Mouse (Mus musculus): ENCODE results near the gene Slc12a1.

The Slc12a1 gene

DNA sequence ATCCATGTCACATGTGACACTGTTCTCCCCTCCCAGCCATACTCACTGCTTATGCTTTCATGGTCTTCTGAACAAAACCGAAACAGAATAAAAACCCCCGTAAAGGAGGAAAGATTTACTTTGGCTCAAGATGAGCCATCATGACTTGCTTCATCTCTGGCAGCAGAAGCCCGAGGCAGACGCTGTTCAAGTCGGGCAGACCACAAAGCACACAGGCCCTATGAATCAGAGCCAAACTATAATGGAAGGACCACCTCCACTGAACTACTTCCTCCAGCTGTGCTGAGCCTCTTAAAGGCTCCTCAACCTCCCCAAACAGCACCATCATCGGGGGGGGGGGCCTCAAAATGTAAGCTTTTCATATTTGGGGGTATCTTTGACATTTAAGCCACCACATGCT, 65.0 kb downstream of the Slc12a1 start:
- Histone ChIP-seq H3K36me3 (ENCODE audit: insufficient read depth, low read length) (no peaks in the 10 kb centered on the region), H3K4me3 (replicated peaks; ENCODE audit: low read length) (no peak overlapping the region), H3K9me3 (ENCODE audit: low read length) (no peaks in the 10 kb centered on the region), H3K27me3 (ENCODE audit: insufficient read depth, low read length) (no peaks in the 10 kb centered on the region), H3K4me1 (replicated peaks; ENCODE audit: low read depth, low read length) (no peaks in the 10 kb centered on the region)
- TF ChIP-seq POU5F1 (IDR thresholded peaks at IDR 0.05; ENCODE audit: borderline replicate concordance, low read length) (no peak), NANOG (IDR thresholded peaks at IDR 0.05; ENCODE audit: borderline replicate concordance, low read length) (no peak), CTCF (conservative IDR thresholded peaks at IDR 0.05; ENCODE audit: low read length) (no peak)

DNA sequence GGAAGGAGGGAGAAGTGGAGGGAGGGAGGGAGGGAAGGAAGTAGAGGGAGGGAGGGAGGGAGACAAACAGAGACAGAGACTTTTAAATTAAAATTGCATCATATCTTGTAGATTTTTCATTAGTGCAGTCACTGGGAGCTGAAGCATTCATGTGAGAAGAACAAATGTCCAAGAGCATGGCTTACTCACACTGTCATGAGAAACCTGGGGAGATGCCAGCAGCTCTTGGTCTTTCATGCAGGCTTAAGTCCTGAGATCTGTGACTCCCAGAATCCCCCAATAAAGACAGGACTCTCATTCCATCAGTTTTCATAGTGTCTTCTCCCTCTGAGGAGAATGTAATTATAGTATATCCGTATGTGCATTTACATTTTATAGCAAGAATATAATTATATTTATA, 66.3 kb downstream of the Slc12a1 start:
- Histone ChIP-seq H3K27me3 (ENCODE audit: insufficient read depth, low read length) (no peaks in the 10 kb centered on the region), H3K4me3 (replicated peaks; ENCODE audit: low read length) (no peak overlapping the region), H3K36me3 (ENCODE audit: insufficient read depth, low read length) (no peaks in the 10 kb centered on the region), H3K4me1 (replicated peaks; ENCODE audit: low read depth, low read length) (no peaks in the 10 kb centered on the region), H3K9me3 (ENCODE audit: low read length) (no peaks in the 10 kb centered on the region)
- TF ChIP-seq POU5F1 (IDR thresholded peaks at IDR 0.05; ENCODE audit: borderline replicate concordance, low read length), result no peak
- no peak for TF ChIP-seq NANOG (IDR thresholded peaks at IDR 0.05; ENCODE audit: borderline replicate concordance, low read length)
- TF ChIP-seq CTCF (conservative IDR thresholded peaks at IDR 0.05; ENCODE audit: low read length), result no peak

DNA sequence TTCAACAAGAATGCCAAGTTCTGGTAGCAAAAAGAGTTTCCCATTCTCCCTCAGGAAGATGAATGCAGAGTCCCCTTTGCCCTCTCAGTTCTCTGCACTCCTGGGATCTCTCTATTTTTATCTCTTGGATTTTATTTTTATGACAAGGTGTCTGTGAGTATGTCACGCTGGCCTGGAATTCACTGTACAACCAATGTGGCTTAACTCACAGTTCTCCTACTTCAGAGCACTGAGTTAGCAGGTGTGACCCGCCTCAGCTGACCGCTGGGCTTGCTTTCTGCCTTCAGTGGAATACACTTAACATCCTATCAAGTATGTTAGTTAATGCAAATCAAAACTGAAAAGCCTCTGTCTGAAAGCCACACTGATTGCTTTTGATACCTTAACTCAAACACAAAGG, 67.0 kb downstream of the Slc12a1 start:
- Histone ChIP-seq H3K4me1 (replicated peaks; ENCODE audit: low read depth, low read length) (no peaks in the 10 kb centered on the region), H3K4me3 (replicated peaks; ENCODE audit: low read length) (no peak overlapping the region), H3K9me3 (ENCODE audit: low read length) (no peaks in the 10 kb centered on the region), H3K36me3 (ENCODE audit: insufficient read depth, low read length) (no peaks in the 10 kb centered on the region), H3K27me3 (ENCODE audit: insufficient read depth, low read length) (no peaks in the 10 kb centered on the region)
- TF ChIP-seq POU5F1 (IDR thresholded peaks at IDR 0.05; ENCODE audit: borderline replicate concordance, low read length) (no peak), CTCF (conservative IDR thresholded peaks at IDR 0.05; ENCODE audit: low read length) (no peak), NANOG (IDR thresholded peaks at IDR 0.05; ENCODE audit: borderline replicate concordance, low read length) (no peak)

DNA sequence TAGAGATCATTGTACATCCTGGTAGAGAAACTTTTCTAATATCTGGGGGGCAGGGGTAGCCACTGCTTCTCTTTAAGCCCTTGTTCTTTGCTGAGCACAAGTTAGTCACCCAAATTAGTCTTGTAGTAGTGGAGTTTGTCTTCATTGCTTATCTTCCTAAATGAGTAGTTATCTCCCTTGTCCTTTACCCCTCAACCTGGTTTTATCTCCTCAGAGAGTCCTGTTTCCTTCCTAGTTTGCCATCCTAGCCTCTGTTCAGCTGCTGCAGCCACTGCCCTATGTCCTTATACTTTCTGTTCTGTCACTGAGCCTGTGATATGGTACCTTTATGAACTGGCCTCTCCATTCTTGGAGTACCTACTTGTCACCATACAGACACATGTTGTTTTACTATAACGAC, 69.4 kb downstream of the Slc12a1 start:
- Histone ChIP-seq H3K27me3 (ENCODE audit: insufficient read depth, low read length) (no peaks in the 10 kb centered on the region), H3K4me1 (replicated peaks; ENCODE audit: low read depth, low read length) (no peaks in the 10 kb centered on the region), H3K4me3 (replicated peaks; ENCODE audit: low read length) (no peak overlapping the region), H3K36me3 (ENCODE audit: insufficient read depth, low read length) (no peaks in the 10 kb centered on the region), H3K9me3 (ENCODE audit: low read length) (0 out of 2 replicates have a peak, but pooled peaks cover 2% of the 10 kb centered on the region)
- no peak for TF ChIP-seq NANOG (IDR thresholded peaks at IDR 0.05; ENCODE audit: borderline replicate concordance, low read length)
- no peak for TF ChIP-seq CTCF (conservative IDR thresholded peaks at IDR 0.05; ENCODE audit: low read length)
- TF ChIP-seq POU5F1 (IDR thresholded peaks at IDR 0.05; ENCODE audit: borderline replicate concordance, low read length), result no peak

DNA sequence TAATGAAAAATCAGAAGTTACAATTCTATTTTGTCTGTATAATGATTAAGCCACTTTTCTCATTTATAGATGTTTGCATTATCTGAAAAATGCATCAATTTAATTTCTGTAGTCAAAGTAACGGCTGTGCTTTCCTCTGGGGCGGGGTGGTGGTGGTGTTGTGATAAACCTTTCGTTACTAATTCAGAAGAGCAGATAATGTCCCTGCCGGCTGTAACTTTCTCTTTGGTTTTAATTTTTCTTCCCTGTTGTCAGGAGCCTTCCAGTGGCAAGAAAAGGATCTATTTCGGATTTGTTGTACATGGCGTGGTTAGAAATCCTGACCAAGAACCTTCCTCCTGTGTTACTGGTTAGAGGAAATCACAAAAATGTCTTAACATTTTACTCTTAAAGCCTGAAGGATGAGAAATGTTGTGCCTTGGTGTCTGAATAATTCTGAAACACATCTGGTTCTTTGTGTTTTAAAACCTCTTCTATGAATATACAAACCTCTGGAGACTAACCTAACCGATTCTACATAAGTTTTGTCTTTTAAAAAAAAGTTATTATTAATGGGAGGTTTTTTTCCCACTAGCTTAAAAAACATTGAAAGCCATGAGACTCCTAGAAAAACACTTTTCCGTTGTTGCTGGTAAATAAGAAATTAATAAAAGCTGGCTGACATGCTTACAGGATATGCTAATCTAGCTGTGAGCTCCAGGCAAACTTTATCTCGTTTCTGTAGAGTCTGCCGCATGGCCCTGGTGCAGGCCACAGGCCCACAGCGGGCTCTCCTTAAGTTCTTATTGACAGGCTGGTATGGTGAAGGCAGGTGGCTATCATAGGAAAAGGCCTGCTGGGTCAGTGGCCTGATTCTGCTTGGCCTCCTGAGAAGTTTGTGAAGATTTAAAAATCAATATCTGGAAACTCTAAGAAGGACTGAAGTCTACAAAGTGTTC, 76.4 kb downstream of the Slc12a1 start:
- no peak for TF ChIP-seq NANOG (IDR thresholded peaks at IDR 0.05; ENCODE audit: borderline replicate concordance, low read length)
- no peak for TF ChIP-seq CTCF (conservative IDR thresholded peaks at IDR 0.05; ENCODE audit: low read length)
- TF ChIP-seq POU5F1 (IDR thresholded peaks at IDR 0.05; ENCODE audit: borderline replicate concordance, low read length), result no peak
- Histone ChIP-seq H3K9me3 (ENCODE audit: low read length) (0 out of 2 replicates have a peak, but pooled peaks cover 2% of the 10 kb centered on the region), H3K4me1 (replicated peaks; ENCODE audit: low read depth, low read length) (no peaks in the 10 kb centered on the region), H3K27me3 (ENCODE audit: insufficient read depth, low read length) (no peaks in the 10 kb centered on the region), H3K4me3 (replicated peaks; ENCODE audit: low read length) (no peak overlapping the region), H3K36me3 (ENCODE audit: insufficient read depth, low read length) (no peaks in the 10 kb centered on the region)

DNA sequence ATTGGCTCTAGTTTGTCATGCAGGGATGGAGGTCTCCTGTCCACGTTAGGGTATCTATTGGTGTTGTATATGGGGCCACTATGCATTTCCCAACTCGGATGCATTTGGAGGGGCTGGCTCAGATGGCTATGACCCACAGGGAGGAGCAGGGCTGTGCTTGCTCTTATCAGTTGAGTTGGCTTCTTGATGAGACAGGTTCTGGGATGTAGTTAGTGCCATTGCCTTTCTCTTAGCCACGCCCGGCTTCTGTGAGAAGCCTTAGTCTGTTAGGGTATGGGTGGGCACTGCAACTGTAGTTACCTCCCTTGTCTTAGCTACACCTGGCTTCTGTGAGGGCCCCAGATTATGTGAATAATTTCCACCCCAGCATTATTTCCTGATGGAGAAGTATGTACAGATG, 79.9 kb downstream of the Slc12a1 start:
- no peak for TF ChIP-seq CTCF (conservative IDR thresholded peaks at IDR 0.05; ENCODE audit: low read length)
- Histone ChIP-seq H3K36me3 (ENCODE audit: insufficient read depth, low read length) (no peaks in the 10 kb centered on the region), H3K27me3 (ENCODE audit: insufficient read depth, low read length) (no peaks in the 10 kb centered on the region)

DNA sequence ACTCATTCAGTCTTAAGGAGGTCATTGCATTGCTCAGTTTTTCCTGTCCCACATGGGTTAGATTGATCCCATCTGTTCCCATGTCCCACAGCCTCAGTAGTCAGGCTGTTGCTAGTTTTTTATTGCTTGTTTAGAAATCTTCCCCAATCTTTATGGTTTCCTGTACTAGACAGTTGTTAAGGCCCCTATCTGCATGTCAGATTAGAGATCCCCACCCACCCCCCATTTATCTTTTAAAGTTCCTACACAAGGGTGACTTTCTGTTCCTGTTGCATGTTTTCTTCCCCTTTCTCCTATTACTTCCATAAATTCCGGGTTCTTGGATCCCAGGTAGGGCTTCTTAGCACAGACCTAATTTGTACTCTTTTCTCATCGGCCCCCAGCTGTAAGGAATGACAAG, 81.2 kb downstream of the Slc12a1 start:
- TF ChIP-seq NANOG (IDR thresholded peaks at IDR 0.05; ENCODE audit: borderline replicate concordance, low read length) (no peak), CTCF (conservative IDR thresholded peaks at IDR 0.05; ENCODE audit: low read length) (no peak), POU5F1 (IDR thresholded peaks at IDR 0.05; ENCODE audit: borderline replicate concordance, low read length) (no peak)
- Histone ChIP-seq H3K36me3 (ENCODE audit: insufficient read depth, low read length) (no peaks in the 10 kb centered on the region), H3K9me3 (ENCODE audit: low read length) (peaks cover 8% of the 10 kb centered on the region; the same call in 1 of the 2 replicates), H3K4me1 (replicated peaks; ENCODE audit: low read depth, low read length) (no peaks in the 10 kb centered on the region), H3K4me3 (replicated peaks; ENCODE audit: low read length) (no peak overlapping the region), H3K27me3 (ENCODE audit: insufficient read depth, low read length) (no peaks in the 10 kb centered on the region)

More for the DNA sequence above, 79.9 kb downstream of the Slc12a1 start:
- Histone ChIP-seq H3K9me3 (ENCODE audit: low read length) (peaks cover 8% of the 10 kb centered on the region; the same call in 1 of the 2 replicates), H3K4me1 (replicated peaks; ENCODE audit: low read depth, low read length) (no peaks in the 10 kb centered on the region), H3K4me3 (replicated peaks; ENCODE audit: low read length) (no peak overlapping the region)

DNA sequence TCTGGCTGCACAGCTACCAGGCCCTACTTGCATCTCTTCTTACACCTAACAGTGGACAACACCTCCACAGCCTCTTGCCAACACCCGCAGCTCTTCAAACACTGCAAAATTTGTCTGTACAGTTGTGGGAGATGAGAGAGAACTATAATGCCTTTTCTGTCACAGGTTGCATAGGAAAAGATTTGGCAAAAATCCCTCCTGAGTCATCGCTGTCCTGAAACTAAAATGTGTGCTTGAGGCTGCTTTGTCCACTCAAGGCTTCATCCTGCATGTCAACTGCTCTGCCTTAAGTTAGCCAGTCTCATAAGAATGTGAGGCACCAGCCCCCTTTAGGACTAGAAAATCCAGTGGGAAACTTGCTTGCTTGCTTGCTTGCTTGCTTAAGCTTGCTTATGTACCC, 81.7 kb downstream of the Slc12a1 start:
- TF ChIP-seq NANOG (IDR thresholded peaks at IDR 0.05; ENCODE audit: borderline replicate concordance, low read length) (no peak), POU5F1 (IDR thresholded peaks at IDR 0.05; ENCODE audit: borderline replicate concordance, low read length) (no peak), CTCF (conservative IDR thresholded peaks at IDR 0.05; ENCODE audit: low read length) (no peak)
- Histone ChIP-seq H3K4me3 (replicated peaks; ENCODE audit: low read length) (no peak overlapping the region), H3K9me3 (ENCODE audit: low read length) (peaks cover 8% of the 10 kb centered on the region; the same call in 1 of the 2 replicates), H3K4me1 (replicated peaks; ENCODE audit: low read depth, low read length) (no peaks in the 10 kb centered on the region), H3K27me3 (ENCODE audit: insufficient read depth, low read length) (no peaks in the 10 kb centered on the region), H3K36me3 (ENCODE audit: insufficient read depth, low read length) (no peaks in the 10 kb centered on the region)
